Mouse (Mus musculus) kidney, postnatal 36 days (tissue): ENCODE results near the gene 2200002D01Rik.
A peak's percentile ranks its signal among the peaks of the same experiment; 100 is the strongest.
"Not testable (repeated sequence)": the region's sequence is repeated elsewhere in the genome, so short reads cannot be mapped to it uniquely, and the experiment has no call there.

ENCODE experiments used
- DNase-seq, 2 experiments: peaks; one replicate each; pipeline ENCODE4 v3.0.0; 2021 to 2022; ENCODE audit warnings: mixed read lengths in 2 of 2

The 2200002D01Rik gene

GRCm38 (mm10) chr7:29236593-29236992 is 11.7 kb downstream of the 2200002D01Rik start:
- no peak for DNase-seq

- DNase-seq, result no peak
These were observed 13.6 kb downstream of the 2200002D01Rik start for GRCm38 (mm10) chr7:29234661-29235060.

GRCm38 (mm10) chr7:29233745-29234144 is 14.5 kb downstream of the 2200002D01Rik start:
- no peak for DNase-seq

GRCm38 (mm10) chr7:29232247-29233013 is 15.8 kb downstream of the 2200002D01Rik start, which contains the start of gene Kcnk6:
TSS of gene Kcnk6 (minus strand) at chr7:29232515.
- peak; percentile 39 to 66 for DNase-seq

- DNase-seq, result no peak
These were observed 16.7 kb downstream of the 2200002D01Rik start for GRCm38 (mm10) chr7:29231517-29231916.

GRCm38 (mm10) chr7:29230560-29230959 is 17.7 kb downstream of the 2200002D01Rik start:
- DNase-seq, result no peak

- no peak for DNase-seq
These were observed 20.1 kb downstream of the 2200002D01Rik start for GRCm38 (mm10) chr7:29228202-29228601.

GRCm38 (mm10) chr7:29225520-29225919 is 22.7 kb downstream of the 2200002D01Rik start:
- DNase-seq, result no peak

GRCm38 (mm10) chr7:29224756-29225394 is 23.4 kb downstream of the 2200002D01Rik start:
- no peak for DNase-seq

GRCm38 (mm10) chr7:29214846-29215245 is 33.4 kb downstream of the 2200002D01Rik start:
- DNase-seq, result no peak

- no peak for DNase-seq
These were observed 34.0 kb downstream of the 2200002D01Rik start for GRCm38 (mm10) chr7:29214236-29214635.

- peak in 1 of 2 experiments; percentile 66 for DNase-seq
These were observed 34.6 kb downstream of the 2200002D01Rik start, which contains the start of gene Catsperg1 for GRCm38 (mm10) chr7:29213675-29214082. TSS of gene Catsperg1 (minus strand) at chr7:29214035.

- DNase-seq, result not testable (repeated sequence)
These were observed 35.3 kb downstream of the 2200002D01Rik start for GRCm38 (mm10) chr7:29212775-29213560.

- DNase-seq, result peak in 1 of 2 experiments; percentile 24
These were observed 36.0 kb downstream of the 2200002D01Rik start for GRCm38 (mm10) chr7:29212199-29212765.

GRCm38 (mm10) chr7:29211415-29212198 is 36.7 kb downstream of the 2200002D01Rik start:
- DNase-seq, result peak; percentile 79 to 88

- DNase-seq, result peak in 1 of 2 experiments; percentile 66
These were observed 37.3 kb downstream of the 2200002D01Rik start for GRCm38 (mm10) chr7:29211013-29211412.

GRCm38 (mm10) chr7:29202577-29202976 is 45.7 kb downstream of the 2200002D01Rik start:
- no peak for DNase-seq
